Mouse (Mus musculus) olfactory bulb, adult 2 months (tissue): ENCODE measurements around the gene Il4ra.

Source experiments
- CTCF ChIP-seq: fragments of 200-500 bp; IDR thresholded peaks from 2 replicates; pipeline ENCODE4 v1.5.1; 2012; ENCODE audit warnings: low read depth, mild to moderate bottlenecking, low read length, moderate library complexity; ENCODE audit not compliant: insufficient read depth
- POLR2A ChIP-seq: fragments of 200-500 bp; IDR thresholded peaks from 2 replicates; pipeline ENCODE4 v1.6.1; 2012; ENCODE audit warnings: mild to moderate bottlenecking, low read depth, low read length, moderate library complexity; ENCODE audit not compliant: insufficient read depth

DNA sequence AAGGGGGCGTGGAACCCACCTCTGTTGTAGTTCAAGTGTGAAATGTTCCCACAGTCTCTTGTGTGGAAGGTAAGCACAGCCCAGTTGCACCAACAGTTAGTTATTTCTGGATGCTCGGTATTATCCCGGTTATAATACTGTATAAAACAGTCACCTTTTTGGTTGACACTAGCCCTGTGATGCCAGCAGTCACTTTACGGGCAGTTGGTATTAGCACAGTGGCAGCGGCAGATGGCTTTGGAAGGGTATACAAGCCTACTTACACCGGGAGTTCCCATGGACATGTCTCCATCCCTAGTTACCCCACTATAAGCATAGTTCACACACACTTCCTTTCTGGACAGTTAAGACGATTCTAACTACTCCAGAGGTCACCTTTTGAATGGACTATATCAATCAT is 6.6 kb upstream of the Il4ra start:
- TF ChIP-seq CTCF (no peak), POLR2A (no peak)
